Mouse (Mus musculus): ENCODE measurements at regions not wholly inside any gene's neighbourhood (a gene's known extent, or its start where the extent isn't known, plus 50 kb on each side); places are given as distances from the start of the nearest gene placed in this dataset.

DNA sequence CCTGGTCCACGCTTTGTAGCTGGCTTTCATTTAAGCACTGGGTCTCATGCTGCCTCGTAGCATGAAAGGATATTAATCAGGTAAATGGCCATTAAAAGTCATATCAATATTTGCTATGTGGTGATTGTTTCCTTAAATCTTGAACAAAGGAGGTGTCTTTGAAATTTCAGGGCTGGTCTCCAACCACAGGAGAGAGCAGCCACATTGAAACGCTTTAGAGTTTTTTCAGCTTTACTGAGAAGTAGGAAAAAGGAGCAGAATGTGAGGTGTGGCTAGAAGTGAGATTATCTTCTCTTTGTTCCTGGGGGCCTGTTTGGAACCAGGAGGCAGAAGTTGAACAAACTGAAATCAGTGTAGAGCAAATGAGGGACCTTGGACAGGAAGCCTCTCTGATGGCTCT is 311.7 kb downstream of the Tox3 start:
- no peak for TF ChIP-seq GATA1 (IDR thresholded peaks at IDR 0.05; ENCODE audit: low read length)
- TF ChIP-seq TAL1 (IDR thresholded peaks at IDR 0.05; ENCODE audit: low read length) = no peak

All from erythroblast, embryonic 14.5 days (primary cell).